Mouse (Mus musculus): ENCODE measurements at regions not wholly inside any gene's neighbourhood (a gene's known extent, or its start where the extent isn't known, plus 50 kb on each side); places are given as distances from the start of the nearest gene placed in this dataset.

- TF ChIP-seq CTCF (IDR thresholded peaks at IDR 0.05; ENCODE audit: low read depth) (no peak), EP300 (IDR thresholded peaks at IDR 0.05; ENCODE audit: low read depth) (no peak)
These were observed 527.8 kb upstream of the Marcks start for GRCm38 (mm10) chr10:37666535-37666934.
